Mouse (Mus musculus) left cerebral cortex, adult 9 months (tissue): ENCODE data around the gene Fam199x.

Experiments used
- DNase-seq, 2 experiments: peaks; one replicate each; pipeline ENCODE4 v3.0.0; 2022; ENCODE audit warnings: low spot score in 2 of 2

Gene Fam199x

DNA sequence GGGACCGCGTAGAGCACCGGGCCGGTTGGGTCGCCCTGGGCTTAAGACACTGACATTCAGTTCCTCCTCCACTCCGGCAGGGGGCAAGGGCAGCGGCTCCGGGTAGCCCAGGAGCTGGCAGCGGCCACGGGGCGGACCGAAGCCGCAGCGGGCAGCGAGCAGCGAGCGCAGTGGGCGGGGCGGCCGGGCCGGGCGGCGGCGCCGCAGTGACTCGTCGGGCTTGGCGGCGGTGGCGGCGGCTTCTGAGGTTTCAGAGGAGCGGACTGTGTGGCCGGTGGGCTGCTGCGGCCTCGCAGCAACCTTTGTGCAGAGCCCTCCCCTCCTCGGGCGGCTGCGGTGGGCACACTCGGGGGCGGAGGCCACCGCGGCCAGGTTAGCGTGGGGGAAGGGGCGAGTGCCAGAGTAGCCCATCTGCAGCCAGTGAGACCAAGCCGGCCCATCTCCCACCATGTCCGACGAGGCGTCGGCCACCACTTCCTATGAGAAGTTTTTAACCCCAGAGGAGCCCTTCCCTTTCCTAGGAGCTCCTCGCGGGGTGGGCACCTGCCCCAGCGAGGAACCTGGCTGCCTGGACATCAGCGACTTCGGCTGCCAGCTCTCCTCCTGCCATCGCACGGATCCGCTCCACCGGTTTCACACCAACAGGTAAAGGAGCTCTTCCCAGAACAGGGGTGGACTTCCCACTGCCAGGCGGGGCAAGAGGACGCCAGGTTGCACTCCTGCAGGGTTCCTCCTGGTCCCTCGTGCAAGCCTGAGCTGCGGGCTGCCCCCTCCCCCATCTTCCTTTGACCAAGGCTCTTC is at the start of gene Fam199x:
Fam199x (plus strand) TSS at position 170 of the 801 bp plus-strand sequence.
- DNase-seq, result peak; percentile 28 to 39

DNA sequence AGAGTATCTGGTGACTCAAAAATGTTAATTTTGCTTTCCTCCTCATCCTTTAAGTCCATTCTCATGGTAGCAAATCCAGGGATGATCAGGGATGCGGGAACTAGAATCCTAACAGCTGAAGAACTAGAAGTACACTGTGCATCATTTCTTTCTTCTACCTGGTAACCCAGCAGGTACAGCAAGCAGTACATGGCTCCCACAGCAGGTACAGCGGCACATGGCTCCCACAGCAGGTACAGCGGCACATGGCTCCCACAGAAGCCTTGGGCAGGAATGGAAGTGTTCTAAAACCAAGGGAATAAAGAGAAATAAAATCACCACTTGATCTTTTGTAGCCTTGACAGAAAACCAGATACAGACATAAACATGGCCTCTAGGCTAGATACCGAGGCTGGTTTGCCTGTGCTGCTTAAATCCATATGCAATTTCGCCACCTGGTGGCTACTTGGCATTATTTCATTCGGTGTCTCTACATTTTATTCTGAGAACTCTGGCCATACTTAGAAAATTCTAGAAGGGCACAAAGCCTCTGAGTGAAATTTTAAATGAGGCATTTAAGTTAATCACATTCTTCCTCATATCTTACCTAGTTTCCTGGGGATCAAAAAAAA is 34.2 kb upstream of the Fam199x start:
- peak in 1 of 2 experiments; percentile 65 for DNase-seq

DNA sequence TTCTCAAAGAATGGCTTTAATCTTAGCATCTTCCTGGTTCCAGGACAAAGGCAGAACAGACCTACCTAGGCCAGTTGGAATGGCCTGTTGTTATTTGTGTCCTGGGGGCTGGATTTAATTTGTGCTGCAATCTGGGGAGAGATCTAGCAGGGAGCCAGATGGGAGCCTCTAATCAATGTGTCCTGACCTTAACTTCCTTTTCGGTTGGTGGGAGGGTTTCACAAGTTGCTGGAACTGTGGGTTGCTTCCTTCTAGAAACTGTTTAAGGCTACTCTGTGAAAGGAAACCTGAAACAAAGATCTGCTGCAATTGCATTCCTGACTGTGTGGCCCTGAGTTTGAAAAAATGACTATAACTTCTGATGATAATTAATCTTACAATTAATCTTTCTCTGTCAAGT is 31.7 kb upstream of the Fam199x start:
- no peak for DNase-seq

DNA sequence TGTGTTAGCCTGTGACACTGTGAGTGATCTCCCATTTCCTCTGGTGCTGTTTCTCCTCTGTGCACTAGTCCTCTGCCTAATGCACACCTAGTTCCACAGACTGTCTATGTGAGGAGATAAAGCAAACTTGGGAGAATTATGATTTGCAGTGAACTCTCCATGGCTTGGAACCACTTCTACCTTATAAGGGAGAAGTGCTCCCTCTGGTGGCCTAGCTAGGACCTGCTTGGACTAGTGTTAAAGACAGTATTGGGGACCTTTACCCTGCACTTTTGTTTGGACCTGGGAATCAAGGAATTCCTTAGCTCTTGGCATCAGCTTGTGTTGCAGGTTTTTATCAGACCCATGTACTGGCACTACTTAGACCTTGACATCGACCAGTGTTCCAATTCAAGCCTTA is 30.1 kb upstream of the Fam199x start:
- DNase-seq, result peak in 1 of 2 experiments; percentile 71

DNA sequence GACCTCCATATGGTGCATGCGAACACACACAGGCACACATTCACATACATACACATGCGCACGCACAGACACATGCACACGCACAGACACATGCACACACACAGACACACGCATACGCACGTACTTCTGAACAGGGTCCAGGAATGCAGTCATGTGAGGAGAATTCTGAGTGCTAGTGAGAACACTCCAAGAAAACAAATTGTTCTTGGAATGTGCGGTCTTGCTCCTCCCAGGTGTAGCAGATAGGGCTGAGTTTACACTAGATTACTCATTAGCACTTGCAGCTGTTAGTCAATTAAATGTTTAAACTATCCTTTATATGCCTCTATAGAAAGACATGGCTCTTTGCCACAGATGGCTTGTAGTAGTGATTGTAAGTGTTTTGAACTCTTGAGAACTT is 18.5 kb upstream of the Fam199x start:
- no peak for DNase-seq

DNA sequence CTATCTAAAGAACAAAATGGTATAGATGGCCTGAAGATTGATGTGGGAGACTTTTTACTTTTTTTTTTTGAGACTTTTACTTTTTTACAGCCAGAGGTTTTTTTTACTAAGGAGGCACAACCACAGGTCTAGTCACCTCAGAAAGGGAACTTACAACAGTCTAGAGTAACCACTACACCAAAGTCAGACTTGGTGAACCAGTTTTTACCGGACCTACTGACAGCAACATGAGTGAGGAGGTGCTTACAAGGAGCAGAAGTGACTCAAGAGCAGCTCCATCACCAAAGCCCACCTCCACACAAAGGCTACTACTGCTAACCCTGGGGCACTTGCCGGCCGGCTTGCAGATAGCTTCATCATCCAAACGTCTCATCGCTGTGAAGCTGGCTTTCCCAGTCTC is 17.7 kb upstream of the Fam199x start:
- DNase-seq, result no peak

DNA sequence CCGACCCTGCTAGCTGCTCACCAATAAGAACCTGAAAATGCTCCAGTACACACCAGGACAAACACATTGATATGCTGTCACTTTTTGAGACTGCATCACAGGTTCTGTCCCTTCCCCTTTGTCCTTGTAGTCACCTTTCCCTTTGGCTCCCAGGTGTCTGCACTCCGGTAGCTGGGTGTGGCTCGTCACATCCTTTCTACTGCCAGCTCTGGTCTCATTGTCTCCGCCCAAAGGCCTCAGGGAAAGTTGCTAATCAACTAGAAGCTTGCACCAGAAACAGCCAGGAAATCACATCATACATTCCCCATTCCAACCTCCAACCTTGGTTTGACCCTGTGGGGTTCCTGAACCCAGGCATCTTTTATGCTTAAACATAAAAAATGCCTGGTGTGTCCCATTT is 15.1 kb upstream of the Fam199x start:
- DNase-seq, result no peak

DNA sequence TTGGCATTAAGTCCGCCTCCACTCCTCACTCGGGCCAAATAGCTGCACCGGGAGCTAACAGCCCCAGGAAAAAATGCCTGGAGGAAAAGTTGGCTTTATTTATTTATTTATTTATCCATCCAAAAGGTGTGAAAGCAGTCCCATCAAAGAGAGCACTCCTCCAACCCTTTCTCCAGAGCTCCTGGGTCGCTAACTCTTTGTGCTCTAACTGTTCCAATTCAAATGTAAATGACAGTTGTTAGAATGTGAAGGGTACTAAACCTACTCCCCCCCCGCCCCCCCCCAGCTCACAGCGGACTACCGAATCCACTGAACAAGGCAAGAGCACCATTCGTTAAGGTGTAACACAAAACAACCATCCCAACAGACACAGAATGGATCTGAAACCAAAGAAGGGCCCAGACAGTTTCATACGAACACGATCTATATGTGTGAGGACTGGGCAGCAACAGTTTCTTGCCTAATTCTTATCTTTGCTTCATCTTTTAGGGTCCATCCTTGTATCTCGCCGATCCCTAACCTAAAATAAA is 11.9 kb upstream of the Fam199x start:
- DNase-seq, result no peak

DNA sequence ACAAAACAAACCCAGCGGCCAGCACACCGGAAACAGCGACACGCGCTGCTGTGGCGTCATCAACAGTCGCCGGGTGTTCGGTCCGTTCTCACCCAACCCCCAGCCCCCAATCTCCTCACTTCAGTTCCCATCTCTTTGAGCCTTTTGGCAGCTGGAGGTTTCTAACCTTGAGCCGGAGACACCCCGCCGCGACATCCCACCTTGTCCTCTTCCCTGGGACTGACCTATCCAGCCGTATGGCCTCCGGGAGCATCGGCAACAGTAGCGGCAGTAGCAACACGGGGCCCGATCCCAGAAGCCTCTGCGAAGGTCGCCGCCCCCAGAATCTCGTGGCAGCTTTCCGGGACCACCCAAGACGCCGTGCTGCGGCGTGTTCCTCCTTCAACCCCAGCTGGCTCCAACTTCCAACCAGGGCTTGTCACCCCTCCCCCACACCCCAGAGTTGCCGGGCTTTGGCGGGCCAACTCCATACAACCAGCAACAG is 11.4 kb upstream of the Fam199x start, which contains the start of gene Slc25a53:
Slc25a53 (minus strand) TSS at position 303 of the 484 bp plus-strand sequence.
- DNase-seq, result peak; percentile 68 to 78

DNA sequence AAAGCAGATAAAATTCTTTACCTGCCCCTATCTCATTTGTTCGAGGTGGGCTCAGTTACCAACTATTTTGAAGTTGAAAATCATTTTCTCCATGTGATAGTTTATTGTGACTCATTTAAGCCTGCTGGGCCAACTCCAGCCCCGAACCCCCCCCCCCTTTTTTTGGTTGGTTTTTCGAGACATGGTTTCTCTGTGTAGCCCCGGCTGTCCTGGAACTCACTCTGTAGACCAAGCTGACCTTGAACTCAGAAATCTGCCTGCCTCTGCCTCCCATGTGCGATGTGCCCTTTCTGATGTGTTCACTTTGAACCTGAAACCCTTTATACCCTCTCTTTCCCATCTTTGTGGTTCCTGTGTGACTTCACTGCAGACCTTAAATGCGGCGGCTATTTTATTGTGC is 10.9 kb upstream of the Fam199x start:
- no peak for DNase-seq

DNA sequence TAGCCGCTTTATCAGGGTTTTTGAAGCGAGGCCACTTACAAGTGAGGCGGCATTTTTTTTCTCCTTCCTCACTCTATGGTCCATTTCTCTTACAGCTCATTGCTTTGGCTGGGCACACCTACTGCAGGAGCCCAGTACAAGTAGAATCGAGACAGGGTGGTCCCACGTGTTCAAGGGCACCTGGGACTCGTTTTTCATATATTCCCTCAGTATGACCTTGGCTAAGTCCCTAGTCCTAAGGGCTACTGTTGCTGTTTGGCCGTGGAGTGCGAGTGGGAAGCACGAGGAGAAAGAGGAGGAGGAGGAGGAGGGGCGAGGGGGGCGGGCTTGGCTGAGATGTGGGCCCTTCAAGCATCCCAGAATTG is 352 bp upstream of the Fam199x start:
- DNase-seq, result peak in 1 of 2 experiments; percentile 7

DNA sequence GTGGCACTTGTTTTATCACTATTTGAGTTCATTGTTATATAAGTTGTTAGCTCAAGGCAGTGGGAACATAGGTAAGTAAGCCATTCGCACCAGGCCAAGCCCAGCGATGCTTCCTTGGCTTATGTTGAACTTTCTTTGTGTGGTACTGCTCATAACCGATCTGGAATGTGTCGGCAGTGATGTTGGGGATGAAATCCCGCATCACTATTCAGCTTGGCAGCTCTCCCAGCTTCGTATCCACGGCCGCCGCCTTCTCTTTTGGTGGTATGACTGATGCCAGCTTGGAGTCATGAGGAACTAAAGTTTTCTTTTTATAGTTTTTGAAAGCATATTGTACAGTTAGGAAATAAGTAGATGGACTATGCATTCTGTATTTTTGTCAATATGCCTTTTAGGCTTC is 13.8 kb downstream of the Fam199x start:
- DNase-seq, result peak in 1 of 2 experiments; percentile 19

DNA sequence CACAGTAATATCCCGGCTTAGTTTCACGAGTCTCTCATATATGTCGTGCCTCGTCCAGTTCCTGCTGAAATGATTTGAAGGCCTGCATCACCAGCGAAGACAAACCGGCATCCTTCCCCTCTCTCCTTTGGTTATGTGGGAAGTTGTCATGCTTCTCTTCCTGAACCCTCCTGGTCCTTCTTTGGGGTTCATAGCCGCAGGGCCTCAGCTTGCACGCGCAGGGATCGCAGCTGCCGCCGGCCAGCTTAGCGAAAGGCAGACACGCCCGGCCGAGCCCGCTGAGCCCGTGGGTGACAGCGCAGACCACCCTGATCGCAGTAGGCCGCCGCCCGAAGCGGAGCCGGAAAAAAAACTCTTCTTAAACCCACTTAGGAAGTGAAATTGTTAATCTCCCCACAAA is 55.1 kb downstream of the Fam199x start:
- DNase-seq, result no peak

DNA sequence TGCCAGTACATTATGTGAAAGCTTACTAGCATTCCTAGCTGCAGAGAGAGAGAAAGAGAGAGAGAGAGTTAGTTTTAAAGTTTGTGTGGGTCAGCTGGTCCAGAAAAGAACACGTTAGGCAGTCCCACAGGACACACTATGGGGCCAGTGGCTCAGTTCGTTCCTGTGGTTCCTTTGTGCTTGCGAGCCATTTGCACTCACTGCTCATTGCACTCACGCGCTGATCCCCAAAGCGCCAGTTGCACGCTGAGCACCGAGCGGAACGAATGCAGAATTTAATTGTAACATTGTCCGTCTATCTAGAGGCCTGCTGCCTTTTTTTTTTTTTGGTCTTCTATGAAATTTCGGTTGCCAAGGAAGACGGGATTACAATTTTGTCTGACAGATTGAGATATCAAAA is 57.1 kb downstream of the Fam199x start:
- DNase-seq, result no peak

DNA sequence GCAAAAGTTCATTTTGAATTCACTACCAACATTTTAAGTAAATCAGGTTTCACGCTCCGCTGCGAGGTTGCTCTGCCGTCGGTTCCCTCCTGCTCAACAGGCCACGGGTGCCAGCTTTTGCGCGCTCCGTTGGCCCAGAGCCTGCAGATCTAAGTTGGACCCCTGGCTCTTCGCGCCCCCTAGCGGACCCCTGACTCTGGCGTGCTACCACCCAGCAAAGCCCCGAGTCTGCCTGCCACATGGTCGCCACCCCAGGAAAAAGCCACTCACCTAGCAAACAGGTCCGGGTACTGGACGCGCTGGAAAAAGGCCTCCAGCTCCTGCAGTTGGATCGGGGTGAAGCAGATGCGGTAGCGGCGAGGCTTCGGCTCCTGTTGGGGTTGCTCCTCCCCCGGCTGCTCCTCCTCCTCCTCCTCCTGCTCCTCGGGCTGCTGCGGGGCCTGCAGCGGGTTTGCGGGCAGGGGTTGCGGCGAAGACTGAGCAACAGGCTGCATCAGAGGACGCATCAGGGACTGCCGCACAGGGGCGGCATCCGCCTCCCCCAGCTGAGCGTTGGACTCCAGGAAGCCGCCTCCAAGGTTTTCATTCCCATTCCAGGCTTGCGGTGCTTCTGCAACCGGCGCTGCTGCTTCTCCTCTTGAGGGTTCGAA is 68.8 kb downstream of the Fam199x start:
- no peak for DNase-seq

DNA sequence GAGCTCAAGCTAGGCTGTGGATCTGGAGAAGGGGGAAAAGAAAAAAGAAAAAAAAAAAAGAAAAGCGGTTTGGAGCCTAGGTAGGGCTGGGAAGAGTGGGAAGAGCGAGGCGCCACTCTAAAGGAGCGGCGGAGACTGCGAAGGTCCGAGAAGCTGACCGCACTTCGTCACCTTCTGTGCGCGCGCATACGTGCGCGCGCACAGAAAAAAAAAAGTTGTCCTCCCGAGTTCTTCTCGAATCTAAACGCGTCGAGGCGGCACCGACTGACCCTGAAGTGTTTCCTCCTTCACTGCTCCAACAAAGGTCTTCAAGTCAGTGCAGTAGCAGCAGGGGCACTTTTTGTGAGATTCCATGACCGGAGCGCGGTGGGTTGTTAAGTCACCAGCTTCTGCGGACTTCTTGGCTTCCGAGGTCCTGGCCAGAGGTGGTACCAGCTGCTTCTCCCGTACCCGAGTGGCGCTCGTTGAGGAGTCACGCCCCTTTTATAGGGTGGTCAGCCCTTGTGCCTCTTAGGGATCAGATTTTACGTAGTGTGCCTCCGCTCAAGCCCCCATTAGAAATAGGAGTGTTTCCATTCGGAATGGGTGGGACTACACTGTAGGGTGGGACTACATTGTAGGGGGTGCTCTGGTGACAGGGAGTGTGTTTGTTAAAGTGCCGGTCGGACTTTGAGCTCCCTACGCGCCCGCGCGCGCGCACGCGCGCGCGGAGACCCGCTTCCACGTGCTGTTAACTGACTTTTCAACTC is 70.5 kb downstream of the Fam199x start:
- no peak for DNase-seq

DNA sequence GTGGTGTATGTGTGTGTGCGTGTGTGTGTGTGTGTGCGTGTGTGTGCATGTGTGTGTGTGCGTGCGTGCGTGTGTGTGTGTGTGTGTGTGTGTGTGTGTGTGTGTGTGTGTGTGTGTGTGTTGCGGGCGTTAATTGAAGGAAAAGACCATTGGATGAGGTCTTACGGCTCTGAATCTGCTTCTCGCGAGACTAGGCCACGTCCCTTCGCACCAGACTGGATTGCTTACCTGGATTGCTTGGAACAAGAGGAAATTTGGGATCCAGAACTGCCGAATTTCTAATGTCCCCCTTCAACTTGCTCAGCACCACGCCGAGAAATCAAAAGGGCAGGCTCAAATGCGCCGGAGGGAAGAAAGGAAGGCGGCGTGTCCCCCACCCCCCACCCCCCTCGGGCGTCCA is 72.3 kb downstream of the Fam199x start, which contains the start of gene Esx1:
Esx1 (minus strand) TSS at position 366 of the 400 bp plus-strand sequence.
- DNase-seq, result no peak

DNA sequence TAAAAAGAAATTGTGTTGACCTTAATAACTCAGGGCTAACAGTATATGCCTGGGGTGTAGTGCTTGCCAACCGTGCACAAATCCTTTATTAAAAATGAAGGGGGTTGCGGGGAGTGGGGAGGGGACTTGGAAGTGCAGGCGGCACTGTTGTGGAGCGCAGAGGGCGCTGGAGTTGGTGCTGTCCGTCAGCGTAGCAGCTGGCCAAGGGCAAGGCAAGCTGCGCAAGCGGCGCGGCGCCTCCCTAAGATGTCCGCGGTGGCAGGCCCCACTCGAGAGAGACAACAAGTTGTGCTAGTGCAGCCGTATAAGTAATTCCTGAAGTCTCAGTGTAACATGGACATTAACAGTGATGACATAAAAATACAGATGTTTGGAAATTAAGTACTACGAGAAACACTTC is 78.1 kb downstream of the Fam199x start:
- DNase-seq, result no peak
